ENCODE assay signal across 8 mouse cellular contexts in genomic region chr4:100776043-100776870, GRCm38 (mm10). TPM values are rescaled to one million over a fixed set of nuclear protein-coding genes. Genes with fewer than 3 reads are reported as not detected.
DNase-seq lines count a peak whose midpoint lies in the region; ATAC-seq and TF ChIP-seq lines count a peak whose summit lies in the region.

Gene Cachd1 (plus strand): TSS chr4:100776675.

- TF ChIP-seq POLR2A in lung, adult 2 months (IDR thresholded peaks at IDR 0.05; ENCODE audit: borderline replicate concordance, extremely low read depth, low read depth, low read length): peak; percentile 75; the same call in 1 of the 2 replicates

- WGBS in forebrain, embryonic 16.5 days: under 1% methylated on average over 47 of the region's 50 CpGs
- 1% methylated on average over 48 of the region's 50 CpGs for WGBS in lung, adult 2 months

- H3K36me3 ChIP-seq in ES-E14 (ENCODE audit: control insufficient read depth, insufficient read depth, low read length, poor library complexity, severe bottlenecking): no peaks in the 10 kb centered on the region
- no peaks in the 10 kb centered on the region for H3K36me3 ChIP-seq in forebrain, embryonic 16.5 days (ENCODE audit: control insufficient read depth, insufficient read depth)

- H3K4me2 ChIP-seq in forebrain, embryonic 16.5 days (ENCODE audit: low read length): peak within 1 kb of the TSS; percentile 88

- peak within 1 kb of the TSS; percentile 67 for H3K9ac ChIP-seq in ES-E14 (ENCODE audit: insufficient read depth, low read depth, low read length, poor library complexity, severe bottlenecking)
- peak within 1 kb of the TSS; percentile 75 for H3K9ac ChIP-seq in forebrain, embryonic 16.5 days (replicated peaks; ENCODE audit: low read depth, low read length)

- no peaks in the 10 kb centered on the region for H3K27me3 ChIP-seq in forebrain, embryonic 16.5 days (replicated peaks; ENCODE audit: control insufficient read depth, insufficient read depth, low read length)

- peaks cover 0 to 9% of the 10 kb centered on the region in 2 experiments; a peak in 2 of 4 replicates for H3K4me1 ChIP-seq in ES-E14 (ENCODE audit: control insufficient read depth in 2 of 2, insufficient read depth in 2 of 2, low read length in 2 of 2, poor library complexity in 1 of 2)
- peaks cover 34% of the 10 kb centered on the region for H3K4me1 ChIP-seq in forebrain, embryonic 16.5 days (replicated peaks; ENCODE audit: control insufficient read depth, insufficient read depth, low read length)
- 0 out of 2 replicates have a peak, but pooled peaks cover 3% of the 10 kb centered on the region for H3K4me1 ChIP-seq in lung, adult 2 months (ENCODE audit: control insufficient read depth, insufficient read depth, low read length)

- intact Hi-C loops in heart, postnatal 10 days (cut with DNase I): loop anchor here (2.0 to 5.0 kb wide), 3 partner anchors 106 to 213 kb away; no protein-coding TSS in a partner anchor

- peak within 1 kb of the TSS; percentile 77 to 80 for H3K4me3 ChIP-seq in ES-E14 (ENCODE audit: insufficient read depth in 1 of 2, low read depth in 1 of 2, low read length in 2 of 2, poor library complexity in 1 of 2, severe bottlenecking in 1 of 2)
- peak within 1 kb of the TSS; percentile 55 for H3K4me3 ChIP-seq in forebrain, embryonic 16.5 days (replicated peaks; ENCODE audit: low read length)
- peak within 1 kb of the TSS; percentile 86 for H3K4me3 ChIP-seq in lung, adult 2 months (replicated peaks; ENCODE audit: extremely low read depth, low read depth, low read length)

- DNase-seq in ES-E14 (ENCODE audit: low read depth, low spot score): no peak
- peak; percentile 62 for DNase-seq in brain, adult 2 months (ENCODE audit: low read depth, low spot score)
- peak; percentile 75 to 82 for DNase-seq in heart, postnatal 10 days
- peak; percentile 84 to 90 for DNase-seq in kidney, postnatal 4 days
- peak; percentile 76 for DNase-seq in lung, adult 2 months
- DNase-seq in right cerebral cortex, adult 2 months (ENCODE audit: low spot score in 2 of 2): peak; percentile 41 to 65
- DNase-seq in spleen, postnatal 10 days (ENCODE audit: low spot score in 2 of 2): no peak

- no peak within 1 kb of the TSS for H3K27ac ChIP-seq in ES-E14 (ENCODE audit: insufficient read depth, low read depth, low read length, poor library complexity, severe bottlenecking)
- H3K27ac ChIP-seq in forebrain, embryonic 16.5 days (ENCODE audit: low read length): peak within 1 kb of the TSS; percentile 80

- peak; percentile 83 for ATAC-seq in forebrain, embryonic 16.5 days

- in situ Hi-C loops in ES-E14 (cut with MboI; ENCODE audit: low sequenced_read_pairs in 2 of 2, unreplicated experiment in 2 of 2): no loop called here

- H3K9me3 ChIP-seq in ES-E14 (ENCODE audit: control insufficient read depth, insufficient read depth, low read depth, low read length): no peaks in the 10 kb centered on the region
- H3K9me3 ChIP-seq in forebrain, embryonic 16.5 days (ENCODE audit: control insufficient read depth, low read length): no peaks in the 10 kb centered on the region

- no peak for TF ChIP-seq CTCF in lung, adult 2 months (IDR thresholded peaks at IDR 0.05; ENCODE audit: insufficient read depth, low read length)

TF ChIP-seq in ES-E14, 5 proteins besides CTCF, POLR2A, EP300 and RAD21:
- TF ChIP-seq ZC3H11A (IDR thresholded peaks at IDR 0.05; ENCODE audit: borderline replicate concordance, low read depth, low read length) (no peak), ZNF384 (IDR thresholded peaks at IDR 0.05; ENCODE audit: low read depth, low read length) (no peak), CHD2 (IDR thresholded peaks at IDR 0.05; ENCODE audit: low read depth, low read length) (no peak), HCFC1 (IDR thresholded peaks at IDR 0.05; ENCODE audit: borderline replicate concordance, insufficient read depth, low read length) (no peak), MAFK (IDR thresholded peaks at IDR 0.05; ENCODE audit: insufficient read depth, low read depth, low read length) (no peak)
TF ChIP-seq in ES-E14: peak in this region for 0.

RNA-seq across cellular contexts. Expression of gene Cachd1, which starts in this region (rescaled TPM):
- 7.6 and 10.6 TPM in 2 replicates for total RNA-seq in ES-E14 (2012; rRNA removed)
- polyA plus RNA-seq in forebrain, embryonic 16.5 days (2015; fragmentation: Nextera tagmentation; extraction: Ambion mirVana): 15.2 and 17.7 TPM in 2 replicates
- total RNA-seq in heart, postnatal 10 days (2021): 1 to 10 TPM; 5.5 to 8.5 TPM
- 41.8 and 43.1 TPM in 2 replicates for polyA plus RNA-seq in lung, adult 2 months (2012; rRNA removed)

Comparison
In these comparisons a context has a peak if more than half of its experiments do, and no peak if none do; other contexts are left out.
1. DNase-seq: peak in brain, adult 2 months (single experiment), heart, postnatal 10 days (2 of 2), kidney, postnatal 4 days (2 of 2), lung, adult 2 months (single experiment) and right cerebral cortex, adult 2 months (2 of 2); none in ES-E14 (single experiment) and spleen, postnatal 10 days (0 of 2).
2. Peak in every context shown above with its lines, with median percentiles within 50 percentile points of each other: H3K4me3 ChIP-seq.